Mouse (Mus musculus): ENCODE data around the gene Rasa1. TPM values are rescaled to one million over a fixed set of nuclear protein-coding genes. Genes with fewer than 3 reads are reported as not detected.
A peak's percentile ranks its signal among the peaks of the same experiment; 100 is the strongest.

The Rasa1 gene
- polyA plus RNA-seq (2014; fragmentation: Nextera tagmentation; extraction: Ambion mirVana) = 87.3 and 90.1 TPM in 2 replicates

DNA sequence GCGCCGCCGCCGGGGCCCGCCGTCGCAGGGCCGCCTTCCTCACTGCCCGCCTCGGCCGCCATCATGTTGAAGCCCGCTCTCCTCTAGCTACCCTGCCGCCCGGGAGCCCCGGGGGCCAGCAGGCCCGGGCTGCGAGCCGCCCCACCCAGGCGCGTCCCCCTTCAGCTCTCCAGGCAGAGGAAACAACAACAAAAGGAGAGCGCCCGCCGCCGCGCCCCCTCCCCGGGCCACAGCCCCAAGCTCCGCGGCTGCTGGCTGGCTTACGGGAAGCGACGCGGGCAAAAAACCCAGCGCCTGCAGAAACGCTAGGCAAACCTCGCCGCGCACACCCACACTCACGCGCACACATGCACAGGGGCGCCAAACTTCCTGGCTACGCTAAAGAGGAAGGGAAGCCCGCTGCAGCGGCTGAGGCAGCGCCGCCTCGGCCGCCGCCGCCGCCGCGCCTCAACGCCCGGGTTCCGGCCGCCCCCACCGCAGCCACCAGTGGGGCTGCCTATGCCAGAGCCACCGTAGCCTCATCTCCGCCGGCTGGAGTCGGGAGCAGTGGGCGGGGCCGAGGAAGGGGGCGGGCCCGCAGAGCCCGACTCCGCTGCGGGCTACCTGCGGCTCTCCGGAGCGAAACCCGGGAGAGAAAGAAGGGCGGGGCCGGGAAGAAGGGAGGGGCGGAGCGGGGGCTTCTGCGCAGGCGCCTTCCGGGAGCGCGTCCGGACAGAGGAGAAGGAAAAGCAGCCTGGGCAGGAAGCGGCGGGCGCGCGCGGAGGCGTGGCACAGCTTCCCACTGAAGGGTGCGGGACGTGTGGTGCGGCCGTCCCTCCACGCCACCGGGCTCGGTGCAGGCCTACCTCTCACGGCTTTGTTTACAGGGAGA is at the start of gene Rasa1:
Rasa1 (minus strand) TSS at position 288 of the 871 bp plus-strand sequence.
- Histone ChIP-seq H3K9me3 (ENCODE audit: control insufficient read depth, low read length) (no peaks in the 10 kb centered on the region), H3K36me3 (ENCODE audit: control insufficient read depth, insufficient read depth, low read length) (no peaks in the 10 kb centered on the region), H3K9ac (replicated peaks; ENCODE audit: low read length) (peak within 1 kb of the TSS; percentile 95), H3K4me3 (replicated peaks; ENCODE audit: low read depth, low read length) (peak within 1 kb of the TSS; percentile 97), H3K4me1 (ENCODE audit: control insufficient read depth, insufficient read depth, low read length) (peaks cover 14% of the 10 kb centered on the region; the same call in 1 of the 2 replicates), H3K27me3 (ENCODE audit: control insufficient read depth, insufficient read depth, low read length) (no peaks in the 10 kb centered on the region), H3K4me2 (ENCODE audit: low read length) (peak within 1 kb of the TSS; percentile 81), H3K27ac (replicated peaks; ENCODE audit: low read depth, low read length) (peak within 1 kb of the TSS; percentile 99)
- DNase-seq (peak; percentile 98), ATAC-seq (ENCODE audit: low FRiP score, low TSS enrichment) (peak; percentile 99)
- WGBS = under 1% methylated on average over 92 of the region's 97 CpGs

DNA sequence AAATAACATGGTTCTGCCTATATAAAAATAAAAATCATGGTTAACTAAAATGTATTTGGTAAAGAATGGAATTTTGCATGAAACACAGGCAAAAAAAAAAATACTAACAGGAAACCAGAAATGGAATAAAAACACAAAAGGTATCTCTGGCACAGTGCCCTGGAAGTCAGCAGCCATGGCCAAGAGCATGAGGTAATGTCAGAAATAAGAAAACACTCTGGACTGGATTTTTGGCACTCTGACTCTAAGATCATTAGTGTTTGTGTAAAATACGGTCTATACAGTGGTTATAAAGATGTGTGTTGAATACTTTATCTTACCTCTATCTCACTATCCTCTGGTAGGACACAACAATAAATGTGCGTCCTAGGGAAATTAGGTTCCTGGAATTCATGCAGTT is 22.6 kb upstream of the Rasa1 start:
- WGBS = 84% methylated on average over 2 of the region's 2 CpGs

DNA sequence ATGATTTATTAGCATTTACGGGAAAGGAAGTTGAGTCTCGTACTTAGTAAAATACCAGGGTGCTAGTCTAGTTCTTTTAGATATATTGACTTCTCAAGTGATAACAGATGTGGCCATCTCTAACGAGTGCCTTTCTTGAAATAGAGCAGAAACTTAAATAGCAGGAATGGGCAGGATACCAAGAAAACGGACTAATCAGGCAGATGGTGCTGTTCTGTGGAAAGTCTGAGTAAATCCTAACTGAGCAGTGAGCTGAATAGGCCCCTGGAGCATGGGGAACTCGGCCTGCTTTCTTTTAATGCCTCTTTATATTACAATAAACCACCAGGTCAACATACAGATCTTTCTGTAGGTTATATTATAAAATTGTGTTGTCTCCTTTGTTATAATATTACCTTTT is 22.0 kb upstream of the Rasa1 start:
- no peaks in the 10 kb centered on the region for H3K4me1 ChIP-seq (ENCODE audit: control insufficient read depth, insufficient read depth, low read length)
- DNase-seq (peak; percentile 46), ATAC-seq (ENCODE audit: low FRiP score, low TSS enrichment) (peak; percentile 37; the same call in 1 of the 2 replicates)
- H3K9me3 ChIP-seq (ENCODE audit: control insufficient read depth, low read length) = no peaks in the 10 kb centered on the region
- H3K4me3 ChIP-seq (replicated peaks; ENCODE audit: low read depth, low read length) = no peak overlapping the region
- H3K27ac ChIP-seq (replicated peaks; ENCODE audit: low read depth, low read length) = no peak overlapping the region
- H3K9ac ChIP-seq (replicated peaks; ENCODE audit: low read length) = no peak overlapping the region
- WGBS = 59% methylated on average over 5 of the region's 5 CpGs
- no peak overlapping the region for H3K4me2 ChIP-seq (ENCODE audit: low read length)
- no peaks in the 10 kb centered on the region for H3K36me3 ChIP-seq (ENCODE audit: control insufficient read depth, insufficient read depth, low read length)
- no peaks in the 10 kb centered on the region for H3K27me3 ChIP-seq (ENCODE audit: control insufficient read depth, insufficient read depth, low read length)

More for the DNA sequence above, 22.6 kb upstream of the Rasa1 start:
- ATAC-seq (ENCODE audit: low FRiP score, low TSS enrichment) (no peak), DNase-seq (no peak)
- no peaks in the 10 kb centered on the region for H3K36me3 ChIP-seq (ENCODE audit: control insufficient read depth, insufficient read depth, low read length)
- H3K9me3 ChIP-seq (ENCODE audit: control insufficient read depth, low read length) = no peaks in the 10 kb centered on the region
- no peak overlapping the region for H3K9ac ChIP-seq (replicated peaks; ENCODE audit: low read length)
- H3K4me1 ChIP-seq (ENCODE audit: control insufficient read depth, insufficient read depth, low read length) = no peaks in the 10 kb centered on the region
- no peak overlapping the region for H3K4me3 ChIP-seq (replicated peaks; ENCODE audit: low read depth, low read length)
- H3K27ac ChIP-seq (replicated peaks; ENCODE audit: low read depth, low read length) = no peak overlapping the region
- H3K27me3 ChIP-seq (ENCODE audit: control insufficient read depth, insufficient read depth, low read length) = no peaks in the 10 kb centered on the region
- H3K4me2 ChIP-seq (ENCODE audit: low read length) = no peak overlapping the region

DNA sequence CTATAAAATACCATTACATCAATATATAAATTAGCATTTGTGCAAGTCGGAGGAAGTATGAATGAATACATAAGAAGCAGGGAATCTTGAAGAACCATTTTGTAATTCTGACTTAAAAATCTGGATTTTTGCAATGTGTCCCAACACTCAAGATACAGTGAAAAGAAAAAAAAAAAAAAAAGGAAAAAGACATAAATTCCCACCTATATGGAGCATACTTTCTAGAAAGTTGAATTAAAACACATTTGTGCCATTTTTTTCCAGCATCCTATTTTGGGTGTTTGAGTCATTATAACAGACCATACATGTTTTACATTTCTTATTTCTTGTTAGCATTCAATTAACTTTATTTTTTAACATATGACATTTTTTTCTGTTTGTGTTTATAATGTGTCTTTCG is 21.6 kb upstream of the Rasa1 start:
- Histone ChIP-seq H3K4me3 (replicated peaks; ENCODE audit: low read depth, low read length) (no peak overlapping the region), H3K27ac (replicated peaks; ENCODE audit: low read depth, low read length) (no peak overlapping the region), H3K4me1 (ENCODE audit: control insufficient read depth, insufficient read depth, low read length) (no peaks in the 10 kb centered on the region), H3K27me3 (ENCODE audit: control insufficient read depth, insufficient read depth, low read length) (no peaks in the 10 kb centered on the region), H3K36me3 (ENCODE audit: control insufficient read depth, insufficient read depth, low read length) (no peaks in the 10 kb centered on the region), H3K4me2 (ENCODE audit: low read length) (no peak overlapping the region), H3K9me3 (ENCODE audit: control insufficient read depth, low read length) (no peaks in the 10 kb centered on the region), H3K9ac (replicated peaks; ENCODE audit: low read length) (no peak overlapping the region)
- DNase-seq (no peak), ATAC-seq (ENCODE audit: low FRiP score, low TSS enrichment) (no peak)
- 91% methylated on average over 2 of the region's 2 CpGs for WGBS

DNA sequence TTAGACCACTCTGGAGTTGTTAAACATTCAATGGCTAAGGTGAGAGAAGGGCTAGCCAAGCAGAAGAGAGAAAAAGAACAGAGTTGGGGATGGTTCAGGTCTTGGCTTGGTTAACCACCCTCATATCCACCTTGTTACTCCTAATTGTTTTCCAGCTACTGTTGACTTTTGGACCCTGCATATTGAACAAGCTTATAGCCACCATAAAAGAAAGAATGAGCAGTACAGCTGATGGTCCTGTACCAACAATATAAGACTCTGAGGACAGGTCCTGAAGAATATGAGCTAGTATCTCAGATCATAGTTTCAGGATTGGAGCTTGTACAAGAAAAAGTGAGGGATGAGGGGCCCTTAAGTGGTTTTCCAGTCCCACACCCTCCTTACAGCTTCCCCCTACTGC is 17.1 kb upstream of the Rasa1 start:
- Histone ChIP-seq H3K9ac (replicated peaks; ENCODE audit: low read length) (no peak overlapping the region), H3K36me3 (ENCODE audit: control insufficient read depth, insufficient read depth, low read length) (no peaks in the 10 kb centered on the region), H3K4me1 (ENCODE audit: control insufficient read depth, insufficient read depth, low read length) (no peaks in the 10 kb centered on the region), H3K9me3 (ENCODE audit: control insufficient read depth, low read length) (no peaks in the 10 kb centered on the region), H3K4me2 (ENCODE audit: low read length) (no peak overlapping the region), H3K27ac (replicated peaks; ENCODE audit: low read depth, low read length) (no peak overlapping the region), H3K27me3 (ENCODE audit: control insufficient read depth, insufficient read depth, low read length) (no peaks in the 10 kb centered on the region), H3K4me3 (replicated peaks; ENCODE audit: low read depth, low read length) (no peak overlapping the region)
- DNase-seq (no peak), ATAC-seq (ENCODE audit: low FRiP score, low TSS enrichment) (no peak)

DNA sequence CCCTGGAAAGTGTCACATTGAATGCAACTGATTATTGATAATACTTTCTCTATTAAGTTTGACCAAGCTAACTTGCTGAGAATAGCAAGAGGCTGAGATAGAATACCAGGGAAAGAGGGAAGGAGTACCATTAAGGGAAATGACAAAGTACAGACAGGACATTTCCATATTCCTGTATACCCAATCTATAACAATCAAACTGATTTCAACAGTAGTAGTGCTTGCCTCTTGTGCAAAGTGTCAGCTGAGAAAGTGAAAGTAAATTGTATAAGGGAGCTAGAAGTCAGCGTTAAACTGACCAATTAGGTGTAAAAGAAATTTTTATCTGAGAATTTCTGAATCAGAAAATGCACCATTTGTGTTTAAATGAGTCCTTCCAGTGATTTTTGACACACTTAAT is 1.7 kb upstream of the Rasa1 start:
- Histone ChIP-seq H3K27ac (replicated peaks; ENCODE audit: low read depth, low read length) (no peak overlapping the region), H3K4me3 (replicated peaks; ENCODE audit: low read depth, low read length) (no peak overlapping the region), H3K4me1 (ENCODE audit: control insufficient read depth, insufficient read depth, low read length) (peaks cover 9% of the 10 kb centered on the region; the same call in 1 of the 2 replicates), H3K9ac (replicated peaks; ENCODE audit: low read length) (no peak overlapping the region), H3K27me3 (ENCODE audit: control insufficient read depth, insufficient read depth, low read length) (no peaks in the 10 kb centered on the region), H3K9me3 (ENCODE audit: control insufficient read depth, low read length) (no peaks in the 10 kb centered on the region), H3K4me2 (ENCODE audit: low read length) (no peak overlapping the region), H3K36me3 (ENCODE audit: control insufficient read depth, insufficient read depth, low read length) (no peaks in the 10 kb centered on the region)
- 78% methylated on average over 1 of the region's 1 CpGs for WGBS
- no peak for DNase-seq
- ATAC-seq (ENCODE audit: low FRiP score, low TSS enrichment) = no peak

DNA sequence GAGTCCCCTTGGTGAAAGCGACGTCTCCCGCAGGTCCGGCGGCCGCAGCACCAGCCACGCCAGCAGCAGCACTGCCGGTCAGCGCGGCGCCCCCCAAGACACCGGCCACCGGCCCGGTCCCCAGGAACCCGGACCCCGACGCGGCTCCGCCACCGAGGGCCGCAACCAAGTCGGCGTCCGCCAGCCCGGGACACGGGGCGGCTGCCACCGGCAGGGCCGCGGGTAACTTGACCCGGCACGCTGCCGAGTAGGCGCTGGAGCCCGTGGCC is 422 bp downstream of the Rasa1 start:
- peak overlapping the region; percentile 81 for H3K4me2 ChIP-seq (ENCODE audit: low read length)
- H3K4me1 ChIP-seq (ENCODE audit: control insufficient read depth, insufficient read depth, low read length) = peaks cover 14% of the 10 kb centered on the region; the same call in 1 of the 2 replicates
- H3K27ac ChIP-seq (replicated peaks; ENCODE audit: low read depth, low read length) = peak overlapping the region; percentile 99
- no peaks in the 10 kb centered on the region for H3K36me3 ChIP-seq (ENCODE audit: control insufficient read depth, insufficient read depth, low read length)
- DNase-seq = no peak
- H3K27me3 ChIP-seq (ENCODE audit: control insufficient read depth, insufficient read depth, low read length) = no peaks in the 10 kb centered on the region
- H3K9ac ChIP-seq (replicated peaks; ENCODE audit: low read length) = peak overlapping the region; percentile 95
- WGBS = under 1% methylated on average over 27 of the region's 35 CpGs
- peak overlapping the region; percentile 97 for H3K4me3 ChIP-seq (replicated peaks; ENCODE audit: low read depth, low read length)
- H3K9me3 ChIP-seq (ENCODE audit: control insufficient read depth, low read length) = no peaks in the 10 kb centered on the region
- ATAC-seq (ENCODE audit: low FRiP score, low TSS enrichment) = peak; percentile 6; the same call in 1 of the 2 replicates

DNA sequence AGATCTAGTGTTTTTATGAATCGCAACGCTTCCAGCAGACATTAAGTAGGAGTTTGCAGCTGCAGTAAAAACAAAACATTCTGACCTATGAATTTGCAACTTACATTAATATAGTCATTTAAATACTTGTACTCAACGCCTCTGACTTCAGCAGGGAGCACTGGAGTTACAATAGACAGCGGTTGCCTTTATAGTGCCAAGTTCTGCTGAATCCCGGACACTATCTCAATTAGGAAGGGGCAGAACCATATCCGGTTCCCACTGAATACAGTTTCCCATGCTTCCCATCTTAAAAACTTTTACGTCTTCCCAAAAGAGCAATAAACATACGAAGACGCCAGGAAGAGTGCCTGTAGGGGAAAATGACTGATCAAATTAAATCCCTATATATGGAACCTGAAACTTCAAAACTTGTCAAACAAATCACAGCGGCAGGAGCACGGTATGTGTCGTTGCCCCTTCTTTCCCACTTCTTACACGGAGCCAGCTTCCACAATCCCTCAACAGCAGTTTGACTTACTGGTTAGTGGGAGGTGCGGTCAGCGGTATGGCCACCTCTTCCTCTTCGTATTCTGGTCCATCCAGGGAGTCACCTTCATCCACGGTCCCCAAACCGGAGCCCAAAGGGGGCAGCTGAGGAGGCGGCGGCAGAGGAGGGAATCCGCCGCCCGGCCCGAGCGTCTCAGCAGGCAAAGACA is 905 bp downstream of the Rasa1 start:
- under 1% methylated on average over 25 of the region's 25 CpGs for WGBS
- no peaks in the 10 kb centered on the region for H3K27me3 ChIP-seq (ENCODE audit: control insufficient read depth, insufficient read depth, low read length)
- peaks cover 14% of the 10 kb centered on the region; the same call in 1 of the 2 replicates for H3K4me1 ChIP-seq (ENCODE audit: control insufficient read depth, insufficient read depth, low read length)
- peak overlapping the region; percentile 97 for H3K4me3 ChIP-seq (replicated peaks; ENCODE audit: low read depth, low read length)
- H3K9me3 ChIP-seq (ENCODE audit: control insufficient read depth, low read length) = no peaks in the 10 kb centered on the region
- DNase-seq (peak; percentile 61), ATAC-seq (ENCODE audit: low FRiP score, low TSS enrichment) (no peak; the same call in 1 of the 2 replicates)
- peak overlapping the region; percentile 81 for H3K4me2 ChIP-seq (ENCODE audit: low read length)
- H3K9ac ChIP-seq (replicated peaks; ENCODE audit: low read length) = peak overlapping the region; percentile 95
- H3K36me3 ChIP-seq (ENCODE audit: control insufficient read depth, insufficient read depth, low read length) = no peaks in the 10 kb centered on the region
- peak overlapping the region; percentile 99 for H3K27ac ChIP-seq (replicated peaks; ENCODE audit: low read depth, low read length)
